Mouse (Mus musculus) kidney, postnatal 36 days (tissue): ENCODE measurements at regions not wholly inside any gene's neighbourhood (a gene's known extent, or its start where the extent isn't known, plus 50 kb on each side); places are given as distances from the start of the nearest gene placed in this dataset.

Experiments used
- DNase-seq, 2 experiments: peaks; one replicate each; pipeline ENCODE4 v3.0.0; 2021 to 2022; ENCODE audit warnings: mixed read lengths in 2 of 2

DNA sequence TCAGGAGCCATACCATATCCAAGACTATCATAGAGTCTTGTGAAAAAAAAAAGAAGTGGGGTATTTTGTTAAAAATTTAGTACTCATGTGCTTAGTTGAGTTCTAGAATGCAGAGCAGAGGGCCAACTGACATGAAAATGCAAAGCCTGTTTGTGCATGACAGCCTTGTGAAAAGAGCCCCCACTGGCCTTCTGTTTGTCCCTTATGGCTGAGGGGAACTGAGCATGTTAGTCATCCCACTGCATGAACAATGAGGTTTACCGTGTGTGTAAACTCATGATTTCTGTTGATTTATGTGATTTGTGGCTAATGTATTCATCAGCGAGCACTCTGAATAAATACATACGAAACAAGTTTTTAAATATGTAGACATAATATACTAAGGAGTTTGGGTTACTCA is 266.1 kb upstream of the Nox3 start:
- no peak for DNase-seq

DNA sequence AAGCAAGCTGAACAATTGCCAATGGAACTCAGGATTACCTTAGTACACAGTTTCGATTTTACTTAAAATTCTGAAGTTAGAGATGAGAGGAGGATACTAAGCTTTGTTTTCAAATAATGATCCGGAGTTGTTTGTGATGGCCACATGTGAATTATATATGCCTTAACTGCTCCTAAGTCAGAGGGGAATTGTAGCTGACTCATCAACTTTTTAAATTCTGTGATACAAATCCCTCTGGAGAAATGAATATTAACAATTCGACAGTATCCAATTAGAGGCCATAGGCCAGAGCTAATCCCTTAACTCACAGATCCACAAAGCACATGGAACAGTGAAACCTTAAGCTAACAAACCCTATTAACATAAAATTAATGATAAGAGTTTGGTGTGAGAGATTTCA is 250.5 kb upstream of the Nox3 start:
- DNase-seq: no peak

DNA sequence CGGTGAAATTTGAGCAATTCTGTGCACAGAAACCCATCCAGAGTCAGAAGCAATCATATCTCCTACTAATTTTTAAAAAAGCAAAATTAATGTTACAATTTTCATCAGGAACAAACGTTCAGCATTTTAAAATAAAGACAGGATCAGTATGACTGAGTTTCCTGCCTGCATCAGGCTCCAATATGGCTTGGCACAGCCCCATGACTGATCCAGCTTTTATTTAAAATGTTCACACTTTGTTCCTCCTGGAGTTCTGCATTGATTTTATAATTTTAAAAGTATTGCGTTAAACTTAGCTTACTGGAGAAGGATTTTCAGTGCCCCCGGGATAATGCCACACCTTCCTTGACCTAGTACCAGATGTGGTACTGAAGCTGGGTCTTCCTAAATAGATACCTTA is 240.3 kb upstream of the Nox3 start:
- DNase-seq: no peak

DNA sequence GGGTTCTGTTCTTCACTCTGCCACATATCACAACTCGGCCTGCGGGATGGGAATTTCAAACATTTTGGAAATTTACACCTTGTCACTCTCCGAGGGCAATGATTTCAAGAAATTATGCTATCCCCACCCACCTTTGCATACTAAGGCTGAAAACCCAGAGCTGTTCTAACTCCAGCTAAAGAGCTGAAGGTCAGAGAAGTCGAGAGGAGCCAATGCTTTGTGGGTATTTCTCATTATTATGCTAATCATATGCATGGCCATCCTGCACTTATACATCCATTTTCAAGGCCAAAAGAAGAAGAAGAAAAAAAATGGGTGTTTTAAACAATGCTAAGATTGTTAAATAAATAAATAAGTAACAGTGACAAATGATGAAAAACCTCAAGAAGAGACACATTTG is 237.1 kb upstream of the Nox3 start:
- no peak for DNase-seq

DNA sequence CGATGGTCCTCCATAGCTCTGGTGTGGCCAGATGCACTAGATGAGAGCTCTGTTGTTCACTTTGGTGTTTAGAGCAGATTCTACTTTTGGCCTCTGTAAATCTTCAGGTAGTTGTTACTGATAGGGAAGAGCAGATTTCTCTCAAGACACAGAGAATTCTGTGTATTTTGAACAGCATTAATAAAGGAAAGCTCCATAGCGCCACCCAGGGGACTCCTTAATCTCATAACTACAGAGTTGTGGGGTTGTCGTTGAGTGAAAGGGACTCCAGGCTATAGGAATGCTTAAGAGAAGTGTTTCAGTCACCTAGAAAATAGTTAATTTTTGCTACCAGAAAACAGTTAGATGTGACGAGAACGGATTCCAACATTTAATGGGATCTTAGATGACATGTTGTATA is 236.0 kb upstream of the Nox3 start:
- peak in 1 of 2 experiments; percentile 12 for DNase-seq

DNA sequence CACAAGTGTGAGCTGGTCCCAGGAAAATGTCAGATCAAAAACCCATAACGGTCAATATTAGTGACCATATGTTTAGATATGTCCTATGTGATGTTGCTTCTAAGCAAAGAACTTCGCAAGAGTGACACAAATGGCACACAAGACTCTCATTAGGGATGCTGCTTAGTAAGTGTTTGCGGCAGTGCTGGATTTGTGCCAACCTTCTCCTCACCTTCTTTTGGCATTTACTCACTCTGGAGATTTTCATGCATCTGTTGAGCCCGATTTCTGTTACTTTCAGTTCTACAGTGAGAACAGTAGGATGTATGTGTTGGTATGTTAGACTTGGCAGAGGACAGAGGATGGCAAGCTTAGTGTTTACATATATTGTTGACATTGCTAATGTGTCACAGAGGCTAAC is 231.0 kb upstream of the Nox3 start:
- DNase-seq: no peak

DNA sequence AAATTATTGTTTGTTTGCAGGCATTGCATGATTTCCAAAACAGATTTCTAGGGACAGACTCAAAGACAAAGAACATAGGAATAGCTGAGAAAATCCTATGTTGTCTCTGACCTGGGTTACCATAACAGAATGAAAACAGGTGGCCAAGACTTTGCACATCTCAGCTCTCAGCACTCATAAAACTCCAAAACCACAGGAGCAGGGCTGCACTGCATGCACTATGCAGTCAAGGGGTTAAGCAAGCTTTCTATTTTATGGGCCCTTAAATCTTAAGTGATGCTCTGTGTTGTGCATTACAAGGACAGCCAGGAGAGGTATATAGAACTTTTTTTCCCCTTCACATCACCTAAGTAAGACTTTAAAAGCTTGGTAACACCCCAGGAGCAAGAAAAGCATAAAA is 224.2 kb upstream of the Nox3 start:
- no peak for DNase-seq

DNA sequence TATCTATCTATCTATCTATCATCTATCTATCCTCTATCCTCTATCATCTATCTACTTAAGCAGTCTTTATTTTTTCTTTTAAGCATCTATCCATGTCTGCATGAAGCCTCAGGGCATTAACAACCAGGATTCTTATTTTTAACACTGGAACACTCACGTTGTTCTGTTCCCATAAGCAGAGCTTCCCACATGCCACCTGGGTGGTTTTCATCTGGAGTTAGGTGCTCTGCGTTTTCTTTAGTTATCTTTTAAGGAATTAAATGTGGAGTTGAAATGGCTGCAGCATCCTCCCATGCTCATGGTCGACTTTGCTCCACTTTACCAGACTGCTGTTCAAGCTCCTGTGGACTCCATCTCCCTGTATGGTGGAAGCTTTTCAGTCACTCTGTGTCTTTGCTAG is 196.8 kb upstream of the Nox3 start:
- no peak for DNase-seq

DNA sequence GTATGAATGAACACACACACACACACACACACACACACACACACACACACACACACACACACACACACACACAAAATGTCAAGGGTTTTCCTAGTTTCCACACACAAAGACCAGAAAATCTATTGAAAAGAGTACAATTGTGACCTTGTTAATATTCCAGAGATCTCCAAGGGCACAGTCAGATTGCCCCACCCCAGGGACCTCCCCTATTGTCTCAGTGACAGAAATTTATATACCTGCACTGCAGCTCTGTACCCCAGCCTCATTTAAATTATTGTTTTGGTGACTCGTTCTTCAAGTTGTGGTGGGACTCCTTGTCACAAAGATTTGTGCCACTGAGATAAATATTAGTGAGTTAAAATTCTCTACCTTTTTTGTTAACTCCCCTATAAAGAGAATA is 187.1 kb upstream of the Nox3 start:
- no peak for DNase-seq

DNA sequence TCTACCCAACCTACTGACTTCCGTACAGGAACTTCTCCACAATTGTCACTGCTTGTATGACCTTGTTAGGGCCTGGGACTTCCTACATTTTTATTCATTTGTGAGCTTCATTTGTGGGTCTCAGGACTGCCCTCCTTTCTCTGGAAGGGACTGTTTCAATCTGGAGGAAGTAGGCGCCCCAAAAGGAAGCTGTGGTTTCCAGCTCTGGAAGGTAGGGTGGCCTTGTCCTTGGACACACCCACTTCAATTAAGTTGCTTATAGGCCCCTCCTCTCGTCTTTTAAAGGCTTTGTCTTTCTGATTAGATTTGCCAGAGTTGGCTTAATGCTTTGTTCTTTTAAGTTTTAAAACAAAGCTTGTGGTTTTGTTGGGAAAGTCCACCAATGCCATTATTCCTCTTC is 183.0 kb upstream of the Nox3 start:
- no peak for DNase-seq

DNA sequence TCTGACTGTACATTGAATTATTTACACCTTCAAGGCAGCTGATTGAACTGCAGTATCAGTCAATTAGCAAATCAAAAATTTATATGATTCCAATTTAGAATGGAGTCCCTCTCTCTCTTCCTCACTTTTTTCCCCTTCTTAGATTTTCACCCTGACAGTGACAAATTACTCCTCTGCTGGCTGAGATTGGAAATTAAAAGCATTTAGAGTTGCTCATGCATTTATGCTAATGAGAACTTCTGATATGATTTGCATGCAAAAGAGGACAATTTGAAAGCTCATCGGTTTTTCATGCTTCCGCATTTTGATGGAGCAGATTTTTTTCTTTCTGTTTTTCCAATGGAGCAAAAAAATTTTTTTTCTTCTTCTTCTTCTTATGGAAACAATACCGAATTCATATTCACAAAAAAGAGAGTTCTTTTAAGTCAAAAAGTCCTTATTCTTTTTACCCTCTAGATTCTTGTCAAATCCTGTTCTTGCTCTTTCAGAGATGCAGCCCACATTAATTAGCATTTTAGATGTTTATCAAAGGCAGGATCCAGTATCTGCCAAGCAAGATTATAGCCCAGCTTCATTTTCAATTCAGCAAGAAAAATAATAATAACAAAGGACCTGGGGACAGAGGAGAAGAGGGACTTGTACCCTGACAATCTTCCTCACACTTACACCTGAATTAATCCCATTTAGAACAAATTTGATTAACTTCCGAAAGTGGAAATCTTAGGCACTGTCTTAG is 173.6 kb upstream of the Nox3 start:
- no peak for DNase-seq

DNA sequence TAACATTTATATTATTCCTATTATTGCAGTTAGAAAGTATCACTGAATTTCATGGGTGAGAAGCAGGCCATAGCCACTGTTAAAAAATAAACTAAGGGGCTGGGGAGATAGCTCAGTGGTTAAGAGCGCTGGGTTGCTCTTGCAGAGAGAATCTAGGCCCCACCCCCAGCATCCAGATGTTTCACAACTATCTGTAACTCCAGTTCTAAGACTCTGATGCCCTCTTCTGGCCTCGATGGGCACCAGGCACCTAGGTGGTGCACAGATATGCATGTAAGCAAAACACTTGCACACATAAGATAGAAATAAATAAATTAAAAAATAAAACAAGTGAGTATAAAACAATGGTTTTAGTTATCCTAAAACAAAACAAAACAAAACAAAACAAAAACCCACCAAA is 166.3 kb upstream of the Nox3 start:
- peak in 1 of 2 experiments; percentile 19 for DNase-seq

DNA sequence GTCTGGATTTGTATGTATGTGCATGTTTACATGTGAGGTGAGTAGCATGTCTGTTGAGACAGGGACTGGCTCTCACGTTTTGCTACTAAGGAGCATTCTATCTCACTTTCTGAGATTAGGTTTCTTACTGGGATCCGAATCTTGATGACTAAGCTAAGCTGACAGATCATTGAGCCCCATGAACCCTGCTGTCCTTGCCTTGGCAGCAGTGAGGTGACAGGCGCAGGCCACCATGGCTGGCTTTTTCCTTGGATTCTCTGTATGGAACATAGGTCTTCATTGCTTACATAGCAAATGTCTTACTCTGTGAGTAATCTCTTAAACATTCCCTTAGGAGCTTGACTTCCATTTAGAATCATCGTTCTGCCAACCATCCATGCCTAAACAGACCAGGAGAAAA is 140.3 kb upstream of the Nox3 start:
- DNase-seq: no peak

DNA sequence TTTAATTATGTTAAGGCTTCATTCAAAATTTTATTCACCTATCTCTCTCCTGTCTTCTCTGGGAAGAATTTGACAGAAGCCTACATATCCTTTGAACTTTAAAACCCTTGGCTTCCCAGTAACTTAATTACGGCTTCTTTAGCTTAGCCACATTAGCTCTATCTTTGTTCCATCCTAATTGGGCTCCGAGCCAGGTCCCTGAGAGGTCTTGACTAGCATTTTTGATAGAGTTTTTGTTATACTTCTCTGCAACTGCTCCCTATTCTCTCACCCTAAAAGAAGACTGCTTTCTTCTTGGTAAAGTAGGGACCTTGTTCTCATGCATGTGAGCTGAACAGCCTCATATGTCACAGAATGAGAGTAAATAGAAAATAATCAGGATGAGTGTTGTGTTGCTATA is 115.1 kb upstream of the Nox3 start:
- DNase-seq: no peak

DNA sequence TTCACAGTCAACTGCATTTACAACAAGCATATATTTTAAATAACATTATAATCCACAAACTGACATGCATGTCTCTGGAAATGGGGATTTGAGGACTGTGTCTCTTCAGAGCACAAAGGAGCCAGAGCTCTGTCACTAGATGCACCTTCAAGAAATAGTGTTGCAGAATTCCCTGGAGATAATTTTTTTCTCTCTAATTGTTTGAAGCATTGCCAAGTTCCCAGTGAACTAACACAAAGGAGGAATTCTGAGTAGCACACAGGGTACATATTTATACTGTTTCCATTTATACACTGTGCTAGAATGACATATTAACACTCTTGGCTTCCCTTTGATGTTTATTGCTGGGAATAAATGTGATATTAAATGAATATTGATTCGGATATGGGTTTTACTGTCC is 107.4 kb upstream of the Nox3 start:
- DNase-seq: no peak

DNA sequence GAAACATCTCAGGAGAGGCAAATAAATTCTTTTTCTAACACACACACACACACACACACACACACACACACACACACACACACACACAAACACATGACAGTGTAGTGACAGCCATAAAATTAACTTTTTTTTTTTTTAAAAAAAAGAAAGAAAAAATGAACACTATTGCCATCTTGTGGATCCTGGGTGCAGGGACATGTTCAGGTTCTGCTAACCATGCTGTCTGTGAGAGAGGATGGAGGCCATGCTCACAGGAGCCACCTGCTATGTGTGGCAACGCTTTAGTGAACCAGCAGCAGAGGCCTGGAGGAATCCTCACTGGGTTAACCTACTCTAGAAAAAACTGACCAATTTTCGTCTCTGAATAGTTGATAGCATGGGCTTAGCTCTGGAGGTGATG is 96.5 kb upstream of the Nox3 start:
- peak; percentile 18 to 63 for DNase-seq

DNA sequence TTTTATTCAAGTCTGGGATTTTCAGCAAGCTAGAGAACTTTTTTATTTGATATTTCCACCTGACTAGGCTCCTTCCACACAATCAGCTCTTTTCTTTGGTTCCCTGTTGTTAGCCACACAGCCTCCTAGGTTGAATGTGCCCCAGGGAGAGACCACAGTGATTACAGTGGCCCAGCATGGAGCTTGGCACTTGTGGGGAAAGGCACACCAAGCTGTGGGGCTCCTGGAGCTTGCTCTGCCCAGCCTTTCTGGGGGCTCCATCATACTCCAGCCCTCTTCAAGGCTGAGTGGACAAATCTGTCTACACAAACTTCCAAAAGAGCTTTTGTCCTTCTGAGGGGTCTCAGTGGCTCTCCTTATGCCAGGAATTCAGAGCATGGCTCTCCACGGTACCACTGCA is 86.1 kb upstream of the Nox3 start:
- no peak for DNase-seq

DNA sequence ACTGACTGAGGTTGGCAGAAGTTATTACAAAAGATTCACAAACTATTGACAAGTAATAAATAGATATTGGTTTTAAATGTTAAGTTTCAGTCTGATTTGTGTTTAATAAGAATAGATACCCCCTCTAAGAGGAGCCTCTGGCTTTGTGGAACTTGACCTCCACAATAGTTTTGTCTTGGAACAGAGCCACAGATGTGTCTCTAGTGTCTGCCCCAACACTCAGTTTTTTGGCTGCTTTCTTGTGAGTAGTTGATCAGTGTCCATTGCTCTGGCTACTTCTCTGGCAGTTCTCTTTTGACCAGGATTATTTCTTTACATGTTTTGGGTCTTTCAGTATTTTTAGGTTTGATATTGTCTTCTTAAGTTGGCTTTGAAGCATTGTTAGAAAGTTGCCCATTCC is 81.6 kb upstream of the Nox3 start:
- peak; percentile 3 to 5 for DNase-seq

DNA sequence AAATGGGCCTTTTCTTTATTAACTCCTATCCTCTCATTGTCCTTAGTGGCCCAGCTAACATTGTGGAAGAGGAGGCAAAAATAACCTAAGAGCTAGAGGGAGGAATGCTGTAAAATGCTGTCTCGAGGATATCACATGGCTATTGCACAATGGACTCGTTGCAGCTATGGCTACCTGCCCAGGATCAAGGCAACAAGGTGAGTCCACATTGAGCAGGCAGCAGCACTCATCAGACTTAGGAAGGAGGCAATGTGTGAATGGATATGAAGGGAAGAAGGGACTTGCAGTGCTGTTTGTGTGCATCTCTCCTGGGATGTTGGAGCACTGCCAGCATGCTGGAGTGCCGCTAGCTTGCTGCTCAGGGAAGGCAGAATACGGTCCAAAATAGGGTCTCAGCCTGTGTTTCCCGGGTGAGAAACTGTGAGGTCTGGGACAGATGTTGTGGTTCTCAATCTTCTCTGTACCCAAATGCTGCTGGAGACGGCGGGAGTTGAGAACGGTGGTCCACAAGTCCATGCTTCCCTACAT is 51.8 kb upstream of the Nox3 start:
- DNase-seq: peak in 1 of 2 experiments; percentile 1
